Mouse (Mus musculus): ENCODE results near the gene Cd6. TPM values are rescaled to one million over a fixed set of nuclear protein-coding genes. Genes with fewer than 3 reads are reported as not detected.

Cd6 gene
- polyA plus RNA-seq (2015; fragmentation: Nextera tagmentation; extraction: Ambion mirVana), result not detected in 2 replicates

DNA sequence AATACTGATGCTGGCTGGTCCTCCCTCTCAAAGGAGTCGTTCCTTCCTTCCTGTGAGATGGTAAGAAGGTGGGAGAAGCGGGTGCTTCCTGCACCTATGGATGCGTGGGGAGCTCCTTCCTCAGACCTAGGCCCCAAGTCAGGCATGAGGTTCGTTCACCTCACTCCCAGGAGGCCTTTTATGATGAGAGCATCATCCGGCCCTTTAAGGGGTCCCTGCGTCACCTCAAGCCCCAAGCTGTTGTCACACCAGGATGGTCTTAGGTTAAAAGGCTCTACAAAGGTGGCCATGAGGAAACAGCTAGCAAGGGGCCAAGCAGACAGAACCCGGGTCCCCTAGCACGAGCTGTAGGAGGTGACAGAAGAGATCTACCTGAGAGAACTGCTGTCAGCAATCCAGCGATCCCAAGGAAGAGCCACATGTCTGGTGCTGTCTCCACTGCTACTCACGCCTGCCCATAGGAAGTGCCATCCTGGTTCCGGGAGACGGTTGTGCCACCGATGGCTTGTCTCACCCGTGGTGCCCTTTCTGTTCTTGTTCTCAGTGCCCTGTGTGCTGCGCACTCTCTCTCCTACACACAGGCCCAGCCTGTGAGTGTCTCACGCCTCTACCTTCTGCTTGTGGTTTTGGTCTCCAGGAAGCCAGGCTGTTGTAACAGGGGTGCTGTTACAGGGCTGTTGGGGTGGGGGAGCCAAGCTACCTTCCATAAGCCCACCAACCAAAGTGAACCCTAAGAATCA is at the start of gene Cd6:
Cd6 (minus strand) TSS at position 623 of the 740 bp plus-strand sequence.
- ATAC-seq, result no peak
- Histone ChIP-seq H3K9ac (replicated peaks) (no peak within 1 kb of the TSS), H3K36me3 (no peaks in the 10 kb centered on the region), H3K4me1 (replicated peaks) (0 out of 2 replicates have a peak, but pooled peaks cover 5% of the 10 kb centered on the region), H3K27me3 (no peaks in the 10 kb centered on the region), H3K9me3 (no peaks in the 10 kb centered on the region), H3K4me3 (replicated peaks) (no peak within 1 kb of the TSS), H3K27ac (no peak within 1 kb of the TSS), H3K4me2 (replicated peaks) (no peak within 1 kb of the TSS)
- 91% methylated on average over 16 of the region's 16 CpGs for WGBS

DNA sequence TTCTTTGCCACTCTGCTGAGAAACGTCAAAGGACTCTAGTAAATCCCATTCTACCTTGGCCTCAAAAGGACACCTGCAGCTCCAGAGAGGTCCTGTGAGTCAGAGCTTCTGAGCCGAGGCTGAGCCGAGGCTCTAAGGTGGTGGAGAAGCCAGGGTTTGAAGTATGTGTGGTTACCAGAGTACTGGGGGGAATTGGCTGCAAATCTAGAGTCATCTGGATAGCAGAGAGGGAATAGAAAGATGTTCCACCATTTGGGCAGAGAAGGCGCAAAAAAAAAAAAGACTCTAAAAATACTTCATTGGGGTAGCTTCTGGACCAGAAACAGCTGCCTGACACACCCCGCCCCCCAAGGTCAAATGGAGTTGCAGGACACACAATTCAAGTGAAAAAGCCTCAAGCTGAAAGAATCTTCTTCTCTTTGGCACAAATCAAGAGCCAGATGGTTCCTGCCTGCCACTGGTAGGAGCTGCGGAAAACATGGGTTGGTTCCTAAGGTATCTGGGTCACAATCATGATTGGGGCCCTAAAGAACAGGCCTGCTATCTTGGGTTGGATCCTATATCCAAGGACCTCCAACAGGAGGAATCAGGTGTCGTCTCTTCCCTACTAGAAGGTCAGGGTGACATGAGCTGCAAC is 48.5 kb upstream of the Cd6 start:
- no peak for ATAC-seq
- 95% methylated on average over 7 of the region's 7 CpGs for WGBS
- no peak overlapping the region for H3K4me2 ChIP-seq (replicated peaks)
- peaks cover 30% of the 10 kb centered on the region for H3K4me1 ChIP-seq (replicated peaks)
- no peaks in the 10 kb centered on the region for H3K27me3 ChIP-seq
- no peaks in the 10 kb centered on the region for H3K9me3 ChIP-seq
- H3K27ac ChIP-seq, result no peak overlapping the region
- peaks cover 19% of the 10 kb centered on the region for H3K36me3 ChIP-seq
- H3K9ac ChIP-seq (replicated peaks), result no peak overlapping the region
- H3K4me3 ChIP-seq (replicated peaks), result no peak overlapping the region

DNA sequence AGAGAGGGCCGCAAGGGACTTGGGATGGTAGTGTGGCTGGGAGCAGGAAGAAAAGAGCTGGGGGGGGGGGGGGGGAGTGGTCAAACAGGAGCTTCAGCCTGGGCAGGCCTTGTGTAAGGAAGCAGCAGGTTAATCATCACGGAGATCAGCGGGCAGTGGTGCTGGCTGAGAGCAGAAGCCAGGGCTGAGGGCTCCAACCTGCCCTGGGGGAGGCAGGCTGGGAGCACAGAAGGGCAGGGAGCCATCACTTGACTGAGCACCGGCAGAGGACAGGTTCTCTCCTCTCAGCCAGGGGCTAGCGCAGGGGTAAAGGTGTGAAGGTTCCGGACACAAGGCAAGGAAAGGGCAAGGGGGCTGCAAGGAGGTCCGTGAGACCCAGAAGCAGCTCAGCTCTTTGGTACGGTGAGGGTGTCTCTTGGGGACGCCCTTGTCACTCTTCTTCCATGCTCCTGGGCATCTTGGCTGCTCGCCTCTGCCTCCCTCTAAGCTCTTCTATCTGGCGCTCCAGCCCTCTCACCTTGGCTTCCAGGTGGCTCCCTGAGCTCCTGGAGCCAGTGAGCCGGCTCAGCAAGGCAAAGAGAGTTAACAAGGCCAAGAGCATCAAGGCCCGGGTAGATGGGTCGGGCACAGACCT is 41.6 kb upstream of the Cd6 start:
- Histone ChIP-seq H3K36me3 (peaks cover 43% of the 10 kb centered on the region), H3K9me3 (no peaks in the 10 kb centered on the region), H3K9ac (replicated peaks) (no peak overlapping the region), H3K4me2 (replicated peaks) (no peak overlapping the region), H3K27me3 (no peaks in the 10 kb centered on the region), H3K27ac (no peak overlapping the region), H3K4me3 (replicated peaks) (no peak overlapping the region), H3K4me1 (replicated peaks) (peaks cover 33% of the 10 kb centered on the region)
- ATAC-seq, result no peak
- WGBS, result 79% methylated on average over 14 of the region's 14 CpGs

DNA sequence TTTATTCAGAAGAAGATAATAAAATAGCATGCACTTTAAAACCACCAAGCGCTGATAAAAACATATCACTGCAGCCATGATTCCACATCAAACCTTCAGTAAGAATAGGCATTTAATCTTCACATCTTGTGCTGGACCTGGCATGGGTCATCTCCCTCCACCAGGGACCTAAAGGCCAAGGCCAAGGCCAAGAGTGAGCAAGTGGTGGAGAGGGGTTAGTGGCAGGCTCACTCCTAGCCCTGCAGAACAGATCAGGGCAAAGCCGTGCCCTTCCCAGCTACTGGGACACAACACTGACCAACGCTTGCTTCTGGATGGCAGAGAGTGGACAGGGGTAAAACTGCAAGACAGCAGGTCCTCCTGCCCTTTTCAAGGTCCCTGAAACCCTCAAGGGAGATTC is 40.8 kb upstream of the Cd6 start:
- WGBS, result 90% methylated on average over 3 of the region's 3 CpGs
- no peak for ATAC-seq

DNA sequence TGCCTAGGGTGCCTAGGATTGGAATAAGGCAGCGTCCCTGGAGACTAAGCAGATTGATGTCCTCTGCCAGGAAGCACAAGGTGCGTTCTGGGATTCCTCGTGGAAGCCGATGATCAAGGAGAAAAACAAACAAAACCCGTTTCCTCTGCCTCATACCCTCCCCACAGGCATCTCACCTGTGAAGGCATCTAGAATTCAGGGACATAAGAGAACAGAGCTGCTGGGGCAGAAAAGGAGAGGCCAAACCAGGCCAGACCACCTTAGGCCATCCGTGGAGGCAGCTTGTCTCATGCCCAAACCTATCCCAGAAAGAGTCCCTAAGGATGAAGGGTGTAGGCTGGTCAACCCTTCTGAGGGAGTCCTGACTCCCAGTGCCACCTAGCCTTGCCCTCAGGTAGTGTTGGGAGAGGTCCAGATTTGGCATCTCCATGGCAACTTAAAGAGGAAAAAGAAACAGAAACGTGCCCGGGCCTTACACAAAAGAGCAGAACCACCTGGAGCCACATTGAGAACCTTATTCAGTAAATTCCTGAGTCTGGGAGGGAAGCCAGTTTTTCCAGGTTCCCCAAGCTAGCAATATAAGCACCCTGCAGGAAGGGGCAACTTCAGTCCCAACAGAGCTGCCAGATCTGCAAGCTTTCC is 40.1 kb upstream of the Cd6 start, which contains the start of gene Tmem132a:
Tmem132a (minus strand) TSS at position 55 of the 642 bp plus-strand sequence.
- peak; percentile 53; the same call in 1 of the 2 replicates for ATAC-seq
- Histone ChIP-seq H3K4me1 (replicated peaks) (peaks cover 37% of the 10 kb centered on the region), H3K27me3 (no peaks in the 10 kb centered on the region), H3K4me3 (replicated peaks) (peak within 1 kb of the TSS; percentile 90), H3K36me3 (peaks cover 57% of the 10 kb centered on the region), H3K4me2 (replicated peaks) (peak within 1 kb of the TSS; percentile 73), H3K9ac (replicated peaks) (peak within 1 kb of the TSS; percentile 91), H3K9me3 (no peaks in the 10 kb centered on the region), H3K27ac (peak within 1 kb of the TSS; percentile 92)
- 2% methylated on average over 8 of the region's 8 CpGs for WGBS

More for the DNA sequence above, 40.8 kb upstream of the Cd6 start:
- Histone ChIP-seq H3K27ac (no peak overlapping the region), H3K4me1 (replicated peaks) (peaks cover 37% of the 10 kb centered on the region), H3K36me3 (peaks cover 50% of the 10 kb centered on the region), H3K4me3 (replicated peaks) (no peak overlapping the region), H3K4me2 (replicated peaks) (no peak overlapping the region), H3K9me3 (no peaks in the 10 kb centered on the region), H3K27me3 (no peaks in the 10 kb centered on the region), H3K9ac (replicated peaks) (no peak overlapping the region)

DNA sequence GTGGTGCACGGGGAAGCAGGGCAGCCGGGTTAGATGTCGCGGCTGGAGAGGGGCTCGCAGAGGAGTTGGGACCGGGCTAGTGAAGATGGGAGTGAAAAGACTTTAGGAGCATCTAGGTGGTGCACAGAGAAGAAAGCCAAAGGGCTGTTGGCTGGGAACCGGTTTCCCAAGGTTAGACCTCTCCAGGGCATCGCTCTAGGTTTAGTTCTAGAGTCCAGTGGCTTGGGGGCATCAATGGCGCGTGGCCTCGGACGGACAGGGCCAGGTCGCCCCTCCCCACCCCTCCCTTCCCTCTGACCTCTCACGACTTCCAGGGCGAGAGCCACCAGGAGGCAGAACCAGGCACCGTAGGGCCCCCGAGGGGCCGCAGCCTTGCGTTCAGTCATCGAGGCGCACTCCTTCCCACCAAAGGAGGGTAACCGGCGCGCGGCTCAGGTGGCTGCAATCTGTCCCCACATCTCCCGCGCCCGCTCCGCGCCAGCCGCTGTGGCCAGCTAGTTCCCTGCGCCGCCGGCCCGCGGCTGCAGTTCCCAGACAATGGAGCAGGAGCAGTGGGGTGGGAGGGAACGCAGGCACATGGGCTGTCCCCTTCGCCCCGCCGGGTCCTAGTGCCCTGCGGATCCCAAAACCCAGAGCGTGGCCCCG is 39.5 kb upstream of the Cd6 start:
- peak overlapping the region; percentile 73 for H3K4me2 ChIP-seq (replicated peaks)
- under 1% methylated on average over 41 of the region's 43 CpGs for WGBS
- peak overlapping the region; percentile 91 for H3K9ac ChIP-seq (replicated peaks)
- peak overlapping the region; percentile 90 for H3K4me3 ChIP-seq (replicated peaks)
- peak overlapping the region; percentile 92 for H3K27ac ChIP-seq
- H3K9me3 ChIP-seq, result no peaks in the 10 kb centered on the region
- peak; percentile 95 for ATAC-seq
- peaks cover 63% of the 10 kb centered on the region for H3K36me3 ChIP-seq
- H3K27me3 ChIP-seq, result no peaks in the 10 kb centered on the region
- H3K4me1 ChIP-seq (replicated peaks), result peaks cover 37% of the 10 kb centered on the region

DNA sequence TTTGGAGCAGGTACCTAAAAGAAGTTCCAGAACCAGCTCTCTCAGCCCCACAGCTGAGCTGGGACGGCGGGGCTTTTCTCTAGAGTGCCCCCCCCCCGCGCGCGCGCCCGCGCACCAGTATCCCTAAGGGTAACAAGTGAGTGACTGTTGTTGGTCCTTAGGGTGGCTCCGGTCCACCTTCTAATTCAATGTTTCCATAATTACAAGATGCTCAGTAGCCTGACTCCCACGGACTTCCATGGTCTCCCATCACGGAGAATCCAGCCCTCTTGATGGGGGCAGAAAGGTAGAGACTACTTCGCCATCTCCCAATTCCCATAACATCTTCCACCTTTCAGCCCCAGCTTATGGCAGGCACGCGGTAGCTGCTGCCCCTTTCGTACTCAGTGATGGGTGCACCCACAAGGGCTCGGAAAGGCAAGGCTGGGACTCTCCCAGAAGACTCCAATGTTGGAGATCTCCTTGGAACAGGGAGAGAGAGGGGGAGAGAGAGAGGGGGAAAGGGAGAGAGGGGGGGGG is 38.8 kb upstream of the Cd6 start:
- H3K9me3 ChIP-seq, result no peaks in the 10 kb centered on the region
- H3K36me3 ChIP-seq, result peaks cover 63% of the 10 kb centered on the region
- H3K27ac ChIP-seq, result peak overlapping the region; percentile 92
- peak overlapping the region; percentile 90 for H3K4me3 ChIP-seq (replicated peaks)
- H3K27me3 ChIP-seq, result no peaks in the 10 kb centered on the region
- ATAC-seq, result peak; percentile 35
- peaks cover 37% of the 10 kb centered on the region for H3K4me1 ChIP-seq (replicated peaks)
- H3K9ac ChIP-seq (replicated peaks), result peak overlapping the region; percentile 91
- WGBS, result 0% methylated on average over 17 of the region's 17 CpGs
- H3K4me2 ChIP-seq (replicated peaks), result peak overlapping the region; percentile 73

DNA sequence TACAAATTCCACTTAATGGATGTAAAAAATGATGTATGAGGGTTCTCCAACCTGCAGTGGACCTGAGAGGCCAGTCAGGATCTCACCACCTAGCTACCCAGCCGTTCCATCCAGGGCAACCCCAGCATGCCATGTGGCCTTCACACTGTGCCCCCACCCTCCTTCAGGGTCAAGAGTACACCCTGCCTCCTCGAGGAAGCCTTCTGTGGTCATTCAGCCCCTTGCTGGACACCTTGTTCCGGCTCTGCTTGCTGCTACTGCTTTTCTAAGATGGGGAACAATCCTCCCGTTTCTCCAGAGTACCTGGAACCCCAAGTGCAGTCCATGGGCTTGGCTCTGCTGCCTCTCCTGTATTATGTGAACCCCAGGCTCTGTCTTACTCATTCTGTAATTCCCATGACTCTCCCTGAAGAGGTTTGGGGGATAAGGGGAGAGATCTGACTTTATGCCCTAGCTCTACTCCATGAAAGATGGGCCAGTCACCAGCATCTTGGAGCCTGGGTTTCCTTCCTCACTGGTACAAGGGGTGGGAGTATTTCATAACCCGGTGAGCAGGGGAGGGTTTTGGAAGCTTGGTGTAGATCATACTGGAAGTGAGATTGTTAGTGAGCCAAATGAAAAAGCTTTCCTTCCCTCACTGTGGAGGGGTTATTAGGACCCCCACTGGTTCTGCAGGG is 38.2 kb upstream of the Cd6 start:
- 33% methylated on average over 5 of the region's 5 CpGs for WGBS
- peaks cover 37% of the 10 kb centered on the region for H3K4me1 ChIP-seq (replicated peaks)

DNA sequence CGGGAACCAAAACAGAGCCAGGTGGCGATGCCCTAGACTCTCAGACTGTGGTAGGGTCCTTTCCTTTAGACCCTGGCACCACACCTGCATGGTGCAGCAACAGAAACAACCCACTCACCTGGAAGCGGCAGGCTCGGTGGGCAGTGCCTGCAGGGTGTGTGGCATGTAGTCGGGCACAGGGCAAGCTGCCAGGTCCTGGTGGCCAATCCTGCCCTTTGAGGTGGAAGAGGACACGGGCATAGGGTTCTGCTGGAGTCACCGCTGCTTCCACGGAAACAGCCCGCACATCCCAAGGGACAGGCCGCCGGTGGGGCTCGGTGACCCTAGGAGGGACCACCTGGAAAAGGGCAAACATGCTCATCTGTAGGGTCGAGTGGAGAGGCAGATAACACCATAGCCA is 36.5 kb upstream of the Cd6 start:
- no peak overlapping the region for H3K9ac ChIP-seq (replicated peaks)
- H3K9me3 ChIP-seq, result no peaks in the 10 kb centered on the region
- no peak for ATAC-seq
- H3K27ac ChIP-seq, result no peak overlapping the region
- H3K36me3 ChIP-seq, result peaks cover 63% of the 10 kb centered on the region
- H3K4me2 ChIP-seq (replicated peaks), result 0 out of 2 replicates have a peak overlapping the region, but pooled peaks have one; percentile 9
- WGBS, result 91% methylated on average over 13 of the region's 13 CpGs
- H3K4me3 ChIP-seq (replicated peaks), result peak overlapping the region; percentile 90; the same call in 1 of the 2 replicates
- H3K27me3 ChIP-seq, result no peaks in the 10 kb centered on the region
- peaks cover 37% of the 10 kb centered on the region for H3K4me1 ChIP-seq (replicated peaks)

More for the DNA sequence above, 38.2 kb upstream of the Cd6 start:
- Histone ChIP-seq H3K9me3 (no peaks in the 10 kb centered on the region), H3K4me3 (replicated peaks) (peak overlapping the region; percentile 90), H3K4me2 (replicated peaks) (peak overlapping the region; percentile 73), H3K27me3 (no peaks in the 10 kb centered on the region), H3K27ac (peak overlapping the region; percentile 92), H3K9ac (replicated peaks) (peak overlapping the region; percentile 91), H3K36me3 (peaks cover 63% of the 10 kb centered on the region)
- ATAC-seq, result no peak

DNA sequence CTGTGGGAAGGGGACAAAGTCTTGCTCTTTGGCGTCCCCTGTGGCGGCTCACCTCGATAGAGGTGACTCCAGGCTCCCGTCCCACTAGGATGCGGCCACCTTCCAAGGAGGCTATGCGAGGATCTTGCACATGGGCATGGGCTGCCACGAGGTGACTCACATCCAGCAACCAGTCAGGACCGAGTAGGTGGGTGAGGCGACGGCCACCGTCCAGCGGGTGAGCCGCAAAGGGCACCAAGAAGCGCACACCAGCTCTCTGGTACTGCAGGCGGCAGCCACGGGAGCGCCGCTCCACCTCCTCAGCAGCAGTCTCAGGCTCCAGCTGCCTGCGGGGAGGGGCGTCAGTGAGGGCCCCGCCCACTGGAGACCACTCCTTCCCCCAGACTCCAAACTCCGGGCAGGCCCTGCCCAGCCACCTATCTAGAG is 30.2 kb upstream of the Cd6 start:
- 54% methylated on average over 18 of the region's 22 CpGs for WGBS
- Histone ChIP-seq H3K4me2 (replicated peaks) (no peak overlapping the region), H3K27me3 (no peaks in the 10 kb centered on the region), H3K9ac (replicated peaks) (0 out of 2 replicates have a peak overlapping the region, but pooled peaks have one; percentile 32), H3K27ac (0 out of 2 replicates have a peak overlapping the region, but pooled peaks have one; percentile 30), H3K4me3 (replicated peaks) (no peak overlapping the region), H3K4me1 (replicated peaks) (no peaks in the 10 kb centered on the region), H3K36me3 (peaks cover 95% of the 10 kb centered on the region), H3K9me3 (no peaks in the 10 kb centered on the region)
- ATAC-seq, result no peak
